7 mouse cellular contexts compared by ENCODE assay signal in genomic region chr14:121034525-121034924, GRCm38 (mm10). TPM values are rescaled to one million over a fixed set of nuclear protein-coding genes. Genes with fewer than 3 reads are reported as not detected.
DNase-seq lines count a peak whose midpoint lies in the region; ATAC-seq lines count a peak whose summit lies in the region.

No protein-coding gene starts in this region.

- H3K4me3 ChIP-seq in forebrain, embryonic 13.5 days, result peak overlapping the region; percentile 86
- peak overlapping the region; percentile 72 for H3K4me3 ChIP-seq in hindbrain, embryonic 15.5 days
- peak overlapping the region; percentile 64; the same call in 1 of the 2 replicates for H3K4me3 ChIP-seq in liver, embryonic 12.5 days
- peak overlapping the region; percentile 82 for H3K4me3 ChIP-seq in neural tube, embryonic 15.5 days (replicated peaks)

- peaks cover 30% of the 10 kb centered on the region for H3K4me1 ChIP-seq in forebrain, embryonic 13.5 days
- H3K4me1 ChIP-seq in hindbrain, embryonic 15.5 days (replicated peaks), result peaks cover 40% of the 10 kb centered on the region
- H3K4me1 ChIP-seq in liver, embryonic 12.5 days, result peaks cover 24% of the 10 kb centered on the region
- peaks cover 33% of the 10 kb centered on the region for H3K4me1 ChIP-seq in neural tube, embryonic 15.5 days

- peaks cover 12% of the 10 kb centered on the region; the same call in 1 of the 2 replicates for H3K27me3 ChIP-seq in forebrain, embryonic 13.5 days
- H3K27me3 ChIP-seq in hindbrain, embryonic 15.5 days, result no peaks in the 10 kb centered on the region
- H3K27me3 ChIP-seq in liver, embryonic 12.5 days (replicated peaks), result peaks cover 66% of the 10 kb centered on the region
- H3K27me3 ChIP-seq in neural tube, embryonic 15.5 days (replicated peaks), result no peaks in the 10 kb centered on the region

- no peak for ATAC-seq in forebrain, embryonic 13.5 days
- no peak for ATAC-seq in hindbrain, embryonic 15.5 days (ENCODE audit: low FRiP score, low read depth)
- ATAC-seq in liver, embryonic 12.5 days, result no peak
- ATAC-seq in neural tube, embryonic 15.5 days (ENCODE audit: low FRiP score), result no peak

- WGBS in forebrain, embryonic 13.5 days, result 18% methylated on average over 10 of the region's 10 CpGs
- WGBS in hindbrain, embryonic 15.5 days, result 15% methylated on average over 10 of the region's 10 CpGs
- 23% methylated on average over 10 of the region's 10 CpGs for WGBS in liver, embryonic 12.5 days (ENCODE audit: insufficient replicate concordance)
- WGBS in neural tube, embryonic 15.5 days, result 13% methylated on average over 10 of the region's 10 CpGs

- no peaks in the 10 kb centered on the region; the same call in 1 of the 2 replicates for H3K9me3 ChIP-seq in forebrain, embryonic 13.5 days (replicated peaks)
- H3K9me3 ChIP-seq in hindbrain, embryonic 15.5 days, result no peaks in the 10 kb centered on the region
- no peaks in the 10 kb centered on the region for H3K9me3 ChIP-seq in liver, embryonic 12.5 days (replicated peaks)
- H3K9me3 ChIP-seq in neural tube, embryonic 15.5 days (replicated peaks), result no peaks in the 10 kb centered on the region

- no peak overlapping the region for H3K27ac ChIP-seq in forebrain, embryonic 13.5 days
- H3K27ac ChIP-seq in hindbrain, embryonic 15.5 days (replicated peaks), result peak overlapping the region; percentile 88
- no peak overlapping the region for H3K27ac ChIP-seq in liver, embryonic 12.5 days
- peak overlapping the region; percentile 86; the same call in 1 of the 2 replicates for H3K27ac ChIP-seq in neural tube, embryonic 15.5 days (replicated peaks)

- peak overlapping the region; percentile 92 for H3K4me2 ChIP-seq in forebrain, embryonic 13.5 days
- peak overlapping the region; percentile 89 for H3K4me2 ChIP-seq in hindbrain, embryonic 15.5 days
- peak overlapping the region; percentile 71 for H3K4me2 ChIP-seq in liver, embryonic 12.5 days
- H3K4me2 ChIP-seq in neural tube, embryonic 15.5 days, result peak overlapping the region; percentile 95

- no peaks in the 10 kb centered on the region for H3K36me3 ChIP-seq in forebrain, embryonic 13.5 days (ENCODE audit: poor library complexity, severe bottlenecking)
- no peaks in the 10 kb centered on the region for H3K36me3 ChIP-seq in hindbrain, embryonic 15.5 days
- no peaks in the 10 kb centered on the region for H3K36me3 ChIP-seq in liver, embryonic 12.5 days
- no peaks in the 10 kb centered on the region for H3K36me3 ChIP-seq in neural tube, embryonic 15.5 days

- peak overlapping the region; percentile 94 for H3K9ac ChIP-seq in forebrain, embryonic 13.5 days
- peak overlapping the region; percentile 91 for H3K9ac ChIP-seq in hindbrain, embryonic 15.5 days
- no peak overlapping the region for H3K9ac ChIP-seq in liver, embryonic 12.5 days
- peak overlapping the region; percentile 86 for H3K9ac ChIP-seq in neural tube, embryonic 15.5 days (replicated peaks)

- peak; percentile 37 for DNase-seq in cerebellum, adult 8-10 months
- DNase-seq in gastrocnemius, postnatal 25 days, result no peak
- DNase-seq in natural killer cell, adult 2 months (ENCODE audit: low spot score in 2 of 2), result no peak

RNA-seq across cellular contexts. Expression of gene Farp1, which starts 0.5 kb away (rescaled TPM):
- 15.9 and 17.7 TPM in 2 replicates for polyA plus RNA-seq in forebrain, embryonic 13.5 days (2015; fragmentation: Nextera tagmentation; extraction: Ambion mirVana)
- polyA plus RNA-seq in hindbrain, embryonic 15.5 days (2015; fragmentation: Nextera tagmentation; extraction: Ambion mirVana), result 34.1 and 38.1 TPM in 2 replicates
- polyA plus RNA-seq in liver, embryonic 12.5 days (2016; fragmentation: Nextera tagmentation; extraction: Ambion mirVana), result 8.0 and 8.8 TPM in 2 replicates
- 28.1 and 28.5 TPM in 2 replicates for polyA plus RNA-seq in neural tube, embryonic 15.5 days (2015; fragmentation: Nextera tagmentation; extraction: Ambion mirVana)
- total RNA-seq in gastrocnemius, postnatal 25 days (2021), result 1 to 10 TPM; 7.2 to 8.3 TPM

Comparison
In these comparisons a context has a peak if more than half of its experiments do, and no peak if none do; other contexts are left out.
1. H3K27ac ChIP-seq: peak in hindbrain, embryonic 15.5 days (single experiment) and neural tube, embryonic 15.5 days (single experiment); none in forebrain, embryonic 13.5 days (single experiment) and liver, embryonic 12.5 days (single experiment).
2. Peak in every context shown above with its lines, with median percentiles within 50 percentile points of each other: H3K4me2 ChIP-seq and H3K4me3 ChIP-seq.